Mouse (Mus musculus): ENCODE measurements around the gene Slc46a2. TPM values are rescaled to one million over a fixed set of nuclear protein-coding genes. Genes with fewer than 3 reads are reported as not detected.

The Slc46a2 gene
- total and polyA plus RNA-seq, 2 experiments from 2014 or later = 0.12 TPM; not detected in 1

- H3K27me3 ChIP-seq (ENCODE audit: insufficient read depth, low read length) = no peaks in the 10 kb centered on the region
- no peak overlapping the region for H3K9ac ChIP-seq
- 89% methylated on average over 3 of the region's 3 CpGs for WGBS
- no peak for TF ChIP-seq CTCF (IDR thresholded peaks at IDR 0.05; ENCODE audit: low read depth)
- no peak overlapping the region for H3K4me2 ChIP-seq (ENCODE audit: low read depth)
- ATAC-seq (no peak), DNase-seq (no peak)
- H3K36me3 ChIP-seq (ENCODE audit: insufficient read depth) = no peaks in the 10 kb centered on the region
- no peak overlapping the region for H3K4me3 ChIP-seq (ENCODE audit: low read depth, low read length)
- H3K4me1 ChIP-seq (ENCODE audit: insufficient read depth) = no peaks in the 10 kb centered on the region
- H3K27ac ChIP-seq (ENCODE audit: low read depth, low read length) = no peak overlapping the region
- no peaks in the 10 kb centered on the region for H3K9me3 ChIP-seq (ENCODE audit: low read length)
Observed at GRCm38 (mm10) chr4:59927666-59928065, 12.8 kb upstream of the Slc46a2 start.

GRCm38 (mm10) chr4:59925082-59925481 lies 10.2 kb upstream of the Slc46a2 start:
- DNase-seq = no peak

GRCm38 (mm10) chr4:59917966-59918365 lies 3.1 kb upstream of the Slc46a2 start:
- no peak overlapping the region for H3K9ac ChIP-seq
- no peak for ATAC-seq
- H3K9me3 ChIP-seq (ENCODE audit: low read length) = no peaks in the 10 kb centered on the region
- TF ChIP-seq CTCF (IDR thresholded peaks at IDR 0.05; ENCODE audit: low read depth) = no peak
- no peaks in the 10 kb centered on the region for H3K27me3 ChIP-seq (ENCODE audit: insufficient read depth, low read length)
- H3K4me3 ChIP-seq (ENCODE audit: low read depth, low read length) = no peak overlapping the region
- H3K4me1 ChIP-seq (ENCODE audit: insufficient read depth) = no peaks in the 10 kb centered on the region
- no peak overlapping the region for H3K27ac ChIP-seq (ENCODE audit: low read depth, low read length)
- no peak for DNase-seq
- H3K36me3 ChIP-seq (ENCODE audit: insufficient read depth) = no peaks in the 10 kb centered on the region
- WGBS = 92% methylated on average over 3 of the region's 3 CpGs
- no peak overlapping the region for H3K4me2 ChIP-seq (ENCODE audit: low read depth)

More at GRCm38 (mm10) chr4:59925082-59925481, 10.2 kb upstream of the Slc46a2 start:
- ATAC-seq = no peak
- no peak overlapping the region for H3K9ac ChIP-seq
- no peaks in the 10 kb centered on the region for H3K27me3 ChIP-seq (ENCODE audit: insufficient read depth, low read length)
- no peak for TF ChIP-seq CTCF (IDR thresholded peaks at IDR 0.05; ENCODE audit: low read depth)
- no peak overlapping the region for H3K4me2 ChIP-seq (ENCODE audit: low read depth)
- 84% methylated on average over 9 of the region's 9 CpGs for WGBS
- no peaks in the 10 kb centered on the region for H3K4me1 ChIP-seq (ENCODE audit: insufficient read depth)
- no peaks in the 10 kb centered on the region for H3K9me3 ChIP-seq (ENCODE audit: low read length)
- H3K27ac ChIP-seq (ENCODE audit: low read depth, low read length) = no peak overlapping the region
- H3K4me3 ChIP-seq (ENCODE audit: low read depth, low read length) = no peak overlapping the region
- H3K36me3 ChIP-seq (ENCODE audit: insufficient read depth) = no peaks in the 10 kb centered on the region

- no peak overlapping the region for H3K27ac ChIP-seq (ENCODE audit: low read depth, low read length)
- TF ChIP-seq CTCF (IDR thresholded peaks at IDR 0.05; ENCODE audit: low read depth) = no peak
- no peak for DNase-seq
- no peak overlapping the region for H3K9ac ChIP-seq
- H3K27me3 ChIP-seq (ENCODE audit: insufficient read depth, low read length) = no peaks in the 10 kb centered on the region
- no peak for ATAC-seq
- no peaks in the 10 kb centered on the region for H3K9me3 ChIP-seq (ENCODE audit: low read length)
- 95% methylated on average over 2 of the region's 2 CpGs for WGBS
- H3K36me3 ChIP-seq (ENCODE audit: insufficient read depth) = no peaks in the 10 kb centered on the region
- H3K4me1 ChIP-seq (ENCODE audit: insufficient read depth) = no peaks in the 10 kb centered on the region
- H3K4me3 ChIP-seq (ENCODE audit: low read depth, low read length) = no peak overlapping the region
- no peak overlapping the region for H3K4me2 ChIP-seq (ENCODE audit: low read depth)
Observed at GRCm38 (mm10) chr4:59908785-59909184, 6.1 kb downstream of the Slc46a2 start.

DNA sequence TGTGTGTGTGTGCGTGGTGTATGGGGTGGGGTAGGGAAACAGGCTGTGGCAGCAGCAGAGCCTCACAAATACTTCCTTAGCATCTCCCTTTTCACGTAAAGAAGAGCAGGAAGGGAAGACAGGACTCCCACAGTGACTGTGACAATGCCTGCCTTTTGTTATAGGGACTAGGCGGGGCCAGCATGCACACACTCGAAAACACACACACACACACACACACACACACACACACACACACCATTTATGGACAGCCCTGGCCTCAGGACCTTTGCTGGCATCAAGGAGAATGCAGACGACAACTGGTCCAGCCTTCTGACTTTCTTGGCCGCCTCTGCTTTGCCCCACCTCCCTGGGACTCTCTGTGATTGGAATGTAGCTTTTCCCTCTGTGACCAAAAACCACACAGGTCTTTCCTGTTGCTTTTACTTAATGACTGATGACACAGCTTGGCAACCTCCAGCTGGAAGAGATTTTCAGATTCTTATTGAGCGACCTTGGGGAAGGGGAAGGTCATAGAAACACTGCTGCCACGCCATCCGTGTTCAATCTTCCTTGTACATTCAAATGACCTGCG lies 7.1 kb downstream of the Slc46a2 start:
- Histone ChIP-seq H3K4me3 (ENCODE audit: low read depth, low read length) (no peak overlapping the region), H3K9ac (no peak overlapping the region), H3K27ac (ENCODE audit: low read depth, low read length) (no peak overlapping the region), H3K27me3 (ENCODE audit: insufficient read depth, low read length) (no peaks in the 10 kb centered on the region), H3K36me3 (ENCODE audit: insufficient read depth) (no peaks in the 10 kb centered on the region), H3K4me2 (ENCODE audit: low read depth) (no peak overlapping the region), H3K9me3 (ENCODE audit: low read length) (no peaks in the 10 kb centered on the region), H3K4me1 (ENCODE audit: insufficient read depth) (no peaks in the 10 kb centered on the region)
- DNase-seq (no peak), ATAC-seq (no peak)
- no peak for TF ChIP-seq CTCF (IDR thresholded peaks at IDR 0.05; ENCODE audit: low read depth)
- WGBS = 55% methylated on average over 10 of the region's 10 CpGs

DNA sequence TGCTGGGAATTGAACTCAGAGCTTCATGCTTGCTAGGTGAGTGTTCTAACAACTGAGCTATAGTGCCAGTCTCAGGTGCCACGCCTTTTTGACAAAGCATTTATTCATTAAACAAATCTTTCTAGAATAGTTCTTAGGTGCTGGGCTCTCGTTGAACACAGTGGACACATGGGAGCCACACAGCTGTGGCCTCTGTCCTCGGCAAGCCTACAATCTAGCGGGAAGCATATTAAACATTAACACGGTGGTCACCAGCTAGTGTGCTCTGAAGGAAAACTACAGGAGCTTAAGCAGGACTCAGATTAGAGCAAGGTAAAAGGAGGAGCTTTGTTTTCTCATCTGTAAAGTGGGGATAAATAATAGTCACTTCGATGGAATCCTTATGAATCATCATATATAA lies 7.8 kb downstream of the Slc46a2 start:
- Histone ChIP-seq H3K27me3 (ENCODE audit: insufficient read depth, low read length) (no peaks in the 10 kb centered on the region), H3K4me3 (ENCODE audit: low read depth, low read length) (no peak overlapping the region), H3K4me2 (ENCODE audit: low read depth) (no peak overlapping the region), H3K9me3 (ENCODE audit: low read length) (no peaks in the 10 kb centered on the region), H3K36me3 (ENCODE audit: insufficient read depth) (no peaks in the 10 kb centered on the region), H3K9ac (no peak overlapping the region), H3K4me1 (ENCODE audit: insufficient read depth) (no peaks in the 10 kb centered on the region), H3K27ac (ENCODE audit: low read depth, low read length) (no peak overlapping the region)
- no peak for TF ChIP-seq CTCF (IDR thresholded peaks at IDR 0.05; ENCODE audit: low read depth)
- no peak for DNase-seq
- WGBS = 86% methylated on average over 6 of the region's 6 CpGs
- ATAC-seq = no peak

- TF ChIP-seq CTCF (IDR thresholded peaks at IDR 0.05; ENCODE audit: low read depth) = no peak
- no peaks in the 10 kb centered on the region for H3K4me1 ChIP-seq (ENCODE audit: insufficient read depth)
- no peak overlapping the region for H3K9ac ChIP-seq
- DNase-seq = no peak
- H3K27ac ChIP-seq (ENCODE audit: low read depth, low read length) = no peak overlapping the region
- no peak overlapping the region for H3K4me3 ChIP-seq (ENCODE audit: low read depth, low read length)
- WGBS = 68% methylated on average over 6 of the region's 6 CpGs
- no peak overlapping the region for H3K4me2 ChIP-seq (ENCODE audit: low read depth)
- ATAC-seq = no peak
- peaks cover 10% of the 10 kb centered on the region; the same call in 1 of the 2 replicates for H3K36me3 ChIP-seq (ENCODE audit: insufficient read depth)
- no peaks in the 10 kb centered on the region for H3K9me3 ChIP-seq (ENCODE audit: low read length)
- H3K27me3 ChIP-seq (ENCODE audit: insufficient read depth, low read length) = no peaks in the 10 kb centered on the region
Observed at GRCm38 (mm10) chr4:59902547-59902946, 12.3 kb downstream of the Slc46a2 start.

Data from forebrain, postnatal 0 days (tissue).